Mouse (Mus musculus): ENCODE results near the gene Angpt4.

The Angpt4 gene

GRCm38 (mm10) chr2:151981268-151981667 lies 70.3 kb downstream of the Angpt4 start:
- CTCF ChIA-PET, result no interaction called here

- CTCF ChIA-PET, result no interaction called here
These were observed 71.5 kb downstream of the Angpt4 start for GRCm38 (mm10) chr2:151982476-151982875.

DNA sequence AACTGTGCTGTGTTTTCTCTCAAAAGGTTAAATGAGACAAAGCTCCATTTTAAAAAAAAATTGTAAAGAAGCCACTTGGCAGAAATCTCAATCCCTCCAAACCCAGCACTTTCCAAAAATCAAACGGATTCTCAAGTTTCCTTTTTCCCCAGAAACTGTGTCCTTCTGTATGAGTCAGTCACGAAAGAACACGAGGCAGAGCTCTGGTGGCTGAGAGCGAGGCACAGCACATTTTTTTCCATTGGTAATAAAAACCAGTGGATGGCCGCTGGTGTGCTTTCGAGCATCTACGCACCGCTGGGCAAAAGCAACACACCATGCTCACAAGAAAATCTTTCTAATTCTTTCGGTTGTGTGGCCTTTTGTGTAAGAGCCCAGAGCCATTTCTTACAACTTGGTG lies 73.0 kb downstream of the Angpt4 start:
- CTCF ChIA-PET, result no interaction called here

DNA sequence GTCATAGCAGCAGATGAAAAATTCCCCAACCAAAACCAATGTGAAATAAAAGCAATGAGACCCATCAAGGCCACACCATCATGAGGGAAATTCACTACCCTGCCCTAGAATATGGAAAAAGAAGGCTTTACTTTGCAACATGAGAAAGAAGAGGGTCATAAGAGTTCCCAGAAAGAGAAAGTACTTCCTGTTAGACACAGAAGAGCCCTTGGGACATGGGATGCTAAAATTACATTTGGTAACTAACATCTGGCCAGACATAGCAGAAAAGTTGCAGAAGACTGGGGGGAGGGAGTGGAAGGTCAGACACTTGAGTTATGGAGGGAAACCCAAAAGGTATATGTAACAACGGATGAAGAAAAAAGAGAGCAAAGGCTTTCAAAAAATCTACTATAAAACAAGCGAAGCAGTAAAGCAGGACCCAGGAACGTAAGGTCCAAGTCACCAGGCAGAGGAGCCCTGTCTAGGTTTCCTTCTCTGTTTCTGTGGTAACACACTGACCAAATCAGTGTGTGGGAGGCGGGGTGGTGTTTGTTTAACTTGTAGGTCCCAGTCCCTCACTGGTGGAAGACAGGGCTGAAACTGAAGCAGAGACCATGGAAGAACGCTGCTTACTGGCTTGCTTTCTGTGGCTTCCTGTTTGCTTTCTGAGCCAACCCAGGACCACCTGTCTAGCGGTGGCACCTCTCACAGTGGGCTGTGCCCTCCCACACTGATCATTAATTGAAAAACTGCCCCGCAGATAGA lies 74.6 kb downstream of the Angpt4 start:
- CTCF ChIA-PET, result no interaction called here

GRCm38 (mm10) chr2:151986958-151987357 lies 75.9 kb downstream of the Angpt4 start:
- CTCF ChIA-PET, result no interaction called here

GRCm38 (mm10) chr2:151988978-151989377 lies 78.0 kb downstream of the Angpt4 start:
- CTCF ChIA-PET, result no interaction called here

DNA sequence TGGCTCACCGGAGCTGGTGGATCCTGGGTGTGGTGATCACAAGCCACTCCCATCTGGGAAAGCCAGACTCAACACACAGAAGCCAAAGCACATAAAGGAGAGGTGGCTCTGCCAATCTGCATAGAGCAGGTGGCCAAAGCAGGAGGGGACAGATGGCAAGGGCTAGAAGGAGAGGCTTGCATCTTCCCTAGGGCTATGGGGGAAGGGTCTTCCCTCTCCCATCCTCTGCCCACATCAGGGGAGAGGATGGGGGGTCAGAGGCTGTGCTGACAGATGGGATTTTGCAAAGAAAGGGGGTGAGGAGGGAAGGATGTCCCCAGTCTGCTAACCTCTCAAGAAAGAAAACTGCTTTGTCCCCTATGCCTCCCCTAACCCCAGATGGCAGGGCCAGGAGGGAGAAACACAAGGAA lies 80.0 kb downstream of the Angpt4 start:
- CTCF ChIA-PET, result no interaction called here

GRCm38 (mm10) chr2:151991446-151991845 lies 80.4 kb downstream of the Angpt4 start:
- CTCF ChIA-PET, result no interaction called here

GRCm38 (mm10) chr2:151994350-151995122 lies 83.5 kb downstream of the Angpt4 start:
- CTCF ChIA-PET, result interaction anchor here (0.5 kb wide), 1 partner anchor 62 kb away, joined by 3 read pairs; no protein-coding TSS in a partner anchor

Data from spleen, embryonic (tissue).